In the genomic region with DNA sequence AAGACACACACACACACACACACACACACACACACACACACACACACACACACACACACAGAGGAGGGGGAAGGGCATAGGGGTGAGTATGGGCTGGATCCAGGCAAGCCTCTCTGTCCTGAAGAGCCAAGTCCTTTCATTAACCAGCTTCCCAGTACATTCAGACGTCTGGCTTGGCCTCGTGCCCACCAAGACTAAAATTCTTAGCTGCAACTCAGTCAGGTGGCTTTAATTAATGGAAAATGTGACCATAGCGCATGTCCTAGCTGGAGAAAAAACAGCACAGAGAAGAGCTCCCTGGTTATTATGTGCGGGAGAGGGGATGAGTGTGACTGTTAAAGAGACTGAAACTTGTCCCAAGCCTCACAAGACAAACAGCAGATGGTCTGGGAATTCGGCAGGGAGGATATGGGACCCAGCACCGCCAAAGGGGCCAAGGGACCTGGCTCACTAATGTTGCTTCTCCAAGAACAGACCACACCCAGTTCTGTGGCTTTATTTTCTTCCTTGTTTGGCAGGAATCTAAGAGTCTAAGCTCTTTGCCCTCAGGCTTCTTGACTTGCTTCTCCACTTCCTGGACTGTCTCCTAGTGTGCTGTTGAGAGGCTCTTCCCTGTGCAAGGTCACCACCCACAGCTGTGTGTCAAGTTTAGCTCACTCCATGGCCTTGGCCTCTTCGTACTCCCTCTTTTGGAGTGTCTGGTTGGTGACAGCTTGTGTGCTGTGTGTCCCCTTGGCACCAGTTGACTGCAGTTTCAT, we compare ENCODE assay signal across 8 mouse cellular contexts. TPM values are rescaled to one million over a fixed set of nuclear protein-coding genes. Genes with fewer than 3 reads are reported as not detected.
A peak's percentile ranks its signal among the peaks of the same experiment; 100 is the strongest.
DNase-seq lines count a peak whose midpoint lies in the region; TF ChIP-seq lines count a peak whose summit lies in the region.

No protein-coding gene starts in this region.

- whole genome bisulfite sequencing in kidney, adult 2 months = 17% methylated on average over 7 of the region's 7 CpGs

- H3K4me3 ChIP-seq in kidney, adult 2 months (ENCODE audit: insufficient read depth, low read depth, low read length) = no peak overlapping the region

- peaks cover 13% of the 10 kb centered on the region; the same call in 1 of the 2 replicates for H3K4me1 ChIP-seq in kidney, adult 2 months (ENCODE audit: control insufficient read depth, insufficient read depth, low read length)

- TF ChIP-seq POLR2A in brain, embryonic 14.5 days (IDR thresholded peaks at IDR 0.05; ENCODE audit: borderline replicate concordance, extremely low read depth, insufficient read depth, insufficient read length, poor library complexity, severe bottlenecking) = no peak
- no peak for TF ChIP-seq POLR2A in kidney, adult 2 months (IDR thresholded peaks at IDR 0.05; ENCODE audit: low read depth, low read length)

- peak; percentile 51 for DNase-seq in left cerebral cortex, postnatal 4 days
- DNase-seq in left cerebral cortex, adult 11 months (ENCODE audit: low spot score) = no peak
- peak; percentile 91 for DNase-seq in brain, embryonic 14.5 days (ENCODE audit: low read depth)
- peak; percentile 51 to 68 for DNase-seq in gastrocnemius, postnatal 36 days
- DNase-seq in kidney, adult 2 months = peak; percentile 80
- DNase-seq in lung, postnatal 10 days = peak; percentile 66
- no peak for DNase-seq in thymus, postnatal 25 days
- no peak for DNase-seq in urinary bladder, postnatal 25 days (ENCODE audit: low spot score)

- TF ChIP-seq CTCF in brain, embryonic 14.5 days (IDR thresholded peaks at IDR 0.05; ENCODE audit: borderline replicate concordance, extremely low read depth, insufficient read depth, insufficient read length) = no peak
- no peak for TF ChIP-seq CTCF in kidney, adult 2 months (conservative IDR thresholded peaks at IDR 0.05; ENCODE audit: insufficient read depth, insufficient read length, low read depth, low read length)

- no peaks in the 10 kb centered on the region for H3K27me3 ChIP-seq in kidney, adult 2 months (replicated peaks; ENCODE audit: control insufficient read depth, insufficient read depth, low read length)

- intact Hi-C loops in left cerebral cortex, postnatal 4 days (cut with DNase I) = no loop called here
- intact Hi-C loops in gastrocnemius, postnatal 36 days (cut with DNase I) = no loop called here

- H3K36me3 ChIP-seq in kidney, adult 2 months (ENCODE audit: control insufficient read depth, insufficient read depth, low read length) = no peaks in the 10 kb centered on the region

- H3K27ac ChIP-seq in kidney, adult 2 months (ENCODE audit: insufficient read depth, low read depth, low read length) = peak overlapping the region; percentile 69

RNA-seq across cellular contexts. Expression of a gene that starts 9.1 kb away (rescaled TPM):
- 10 to 100 TPM; 27.6 to 30.1 TPM for total RNA-seq in left cerebral cortex, postnatal 4 days (2021)
- polyA plus RNA-seq in brain, embryonic 14.5 days (2012; rRNA removed) = 22.9 and 24.0 TPM in 2 replicates
- total RNA-seq in gastrocnemius, postnatal 36 days (2021) = 10 to 100 TPM; 13.3 to 13.6 TPM
- 12.6 and 17.9 TPM in 2 replicates for polyA plus RNA-seq in kidney, adult 2 months (2012; rRNA removed)

RNA-seq across cellular contexts. Expression of a gene that starts 27.1 kb away (rescaled TPM):
- total RNA-seq in left cerebral cortex, postnatal 4 days (2021) = not detected
- 0.03 TPM in 1 of 2 replicates, not detected in the other for polyA plus RNA-seq in brain, embryonic 14.5 days (2012; rRNA removed)
- total RNA-seq in gastrocnemius, postnatal 36 days (2021) = under 1 TPM in 1 of 2 experiments, not detected in 1; 0.08 TPM
- 34.0 and 50.2 TPM in 2 replicates for polyA plus RNA-seq in kidney, adult 2 months (2012; rRNA removed)

RNA-seq across cellular contexts. Expression of a gene that starts 35.2 kb away (rescaled TPM):
- total RNA-seq in left cerebral cortex, postnatal 4 days (2021) = not detected
- 0.06 and 0.34 TPM in 2 replicates for polyA plus RNA-seq in brain, embryonic 14.5 days (2012; rRNA removed)
- not detected for total RNA-seq in gastrocnemius, postnatal 36 days (2021)
- 1.5 and 3.0 TPM in 2 replicates for polyA plus RNA-seq in kidney, adult 2 months (2012; rRNA removed)

RNA-seq across cellular contexts. Expression of a gene that starts 59.2 kb away (rescaled TPM):
- total RNA-seq in left cerebral cortex, postnatal 4 days (2021) = not detected
- polyA plus RNA-seq in brain, embryonic 14.5 days (2012; rRNA removed) = not detected in 2 replicates
- not detected for total RNA-seq in gastrocnemius, postnatal 36 days (2021)
- polyA plus RNA-seq in kidney, adult 2 months (2012; rRNA removed) = not detected in 2 replicates

Comparison
In these comparisons a context has a peak if more than half of its experiments do, and no peak if none do; other contexts are left out.
1. DNase-seq: peak in left cerebral cortex, postnatal 4 days (single experiment), brain, embryonic 14.5 days (single experiment), gastrocnemius, postnatal 36 days (2 of 2), kidney, adult 2 months (single experiment) and lung, postnatal 10 days (single experiment); none in left cerebral cortex, adult 11 months (single experiment), thymus, postnatal 25 days (single experiment) and urinary bladder, postnatal 25 days (single experiment).